Mouse (Mus musculus): ENCODE results near the gene Rfesd.

The Rfesd gene

GRCm38 (mm10) chr13:76017974-76018843 is at the start of gene Rfesd:
TSS of gene Rfesd (minus strand) at chr13:76018719.
- in situ Hi-C loops (cut with MboI, MseI), result loop anchor here in 1 of 2 experiments (5.0 kb wide), 1 partner anchor 44 kb away; no protein-coding TSS in a partner anchor

DNA sequence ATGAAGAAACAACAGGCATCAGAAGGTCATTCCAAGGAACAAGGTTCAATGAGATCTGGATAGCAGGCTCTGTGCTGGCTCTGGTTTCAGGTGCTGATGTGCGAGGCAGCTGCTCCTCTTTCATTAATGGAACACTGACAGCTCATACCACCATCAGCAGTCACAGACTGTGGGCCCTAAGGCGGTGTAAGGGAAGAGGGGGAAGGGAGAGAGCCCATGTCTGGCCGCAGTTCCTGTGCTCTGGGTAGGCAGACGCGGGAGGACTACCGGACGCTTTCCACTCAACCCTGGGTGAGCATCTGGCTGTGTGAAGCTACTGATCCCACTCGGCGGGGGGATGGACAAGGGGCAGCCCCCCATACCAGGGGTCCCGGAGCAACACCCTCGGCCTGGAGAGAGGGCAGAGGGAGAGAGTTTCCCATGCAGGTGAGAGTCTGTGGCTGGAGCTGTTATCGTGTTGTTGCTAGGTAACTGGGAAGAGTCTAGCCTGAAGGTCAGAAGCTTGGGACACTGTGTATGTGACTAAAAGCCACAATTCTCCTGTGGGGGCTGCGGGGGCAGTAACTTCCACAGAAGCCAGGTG is 45.9 kb upstream of the Rfesd start:
- in situ Hi-C loops (cut with MboI, MseI), result loop anchor here in 1 of 2 experiments (5.0 kb wide), 1 partner anchor 47 kb away; the partner anchor contains the start of gene Rfesd

GRCm38 (mm10) chr13:76063548-76063947 is 45.0 kb upstream of the Rfesd start:
- in situ Hi-C loops (cut with MboI, MseI), result loop anchor here in 1 of 2 experiments (5.0 kb wide), 1 partner anchor 46 kb away; the partner anchor contains the start of gene Rfesd

DNA sequence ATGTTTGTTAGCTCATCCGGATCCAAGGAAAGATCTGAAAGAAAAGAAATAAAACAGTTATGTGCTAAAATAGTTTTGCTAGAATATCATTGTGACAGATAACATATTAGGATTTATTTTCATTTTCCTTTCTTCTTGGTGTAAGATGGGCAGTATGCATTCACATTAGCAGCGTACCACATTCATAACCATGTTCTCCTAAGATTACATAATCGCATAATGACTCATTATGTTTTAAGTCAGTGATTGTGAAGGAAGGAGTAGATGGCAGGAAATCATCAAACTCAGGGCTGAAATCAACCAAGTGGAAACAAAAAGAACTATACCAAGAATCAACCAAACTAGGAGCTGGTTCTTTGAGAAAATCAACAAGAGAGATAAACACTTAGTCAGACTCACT is 44.0 kb upstream of the Rfesd start:
- in situ Hi-C loops (cut with MboI, MseI), result loop anchor here in 1 of 2 experiments (5.0 kb wide), 1 partner anchor 45 kb away; the partner anchor contains the start of gene Rfesd

DNA sequence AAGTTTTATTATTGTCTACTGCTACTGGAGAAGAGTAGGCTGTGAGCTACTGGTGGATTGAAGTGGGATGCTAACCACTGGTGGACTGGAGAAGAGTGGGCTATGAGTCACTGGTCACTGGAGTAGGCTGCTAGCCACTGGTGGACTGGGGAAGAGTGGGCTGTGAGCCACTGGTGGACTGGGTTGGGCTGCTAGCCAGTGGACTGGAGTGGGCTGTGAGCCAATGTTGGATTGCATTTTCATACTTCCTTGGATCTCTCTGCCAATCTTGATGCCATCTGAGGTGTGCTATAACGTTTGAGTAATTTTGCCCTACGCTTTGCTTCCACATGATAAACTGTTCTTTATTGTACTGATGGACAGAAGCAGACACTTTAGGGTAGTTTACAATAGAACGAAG is 43.6 kb upstream of the Rfesd start:
- in situ Hi-C loops (cut with MboI, MseI), result loop anchor here in 1 of 2 experiments (5.0 kb wide), 1 partner anchor 45 kb away; the partner anchor contains the start of gene Rfesd

DNA sequence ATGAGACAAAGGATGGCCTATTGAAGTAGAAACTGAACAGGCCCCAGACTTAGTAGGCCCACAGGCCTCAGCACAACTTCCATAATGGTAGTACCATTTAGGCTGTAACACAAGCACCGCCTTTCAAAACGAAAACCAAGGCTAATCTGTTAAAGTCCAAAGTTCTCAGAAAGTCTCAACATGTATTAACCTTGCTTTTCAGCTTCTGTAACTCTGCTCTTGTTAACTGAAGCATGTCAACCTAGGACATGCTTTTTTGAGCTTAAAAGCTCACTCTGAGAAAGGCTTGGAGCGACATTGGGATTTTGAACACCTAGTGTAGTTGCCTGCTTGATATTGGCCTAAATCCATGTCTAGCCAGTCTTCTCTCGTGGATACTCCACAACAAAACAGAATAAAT is 41.1 kb upstream of the Rfesd start:
- in situ Hi-C loops (cut with MboI, MseI), result no loop called here

- in situ Hi-C loops (cut with MboI, MseI), result no loop called here
Observed at GRCm38 (mm10) chr13:76057267-76058069, 38.9 kb upstream of the Rfesd start.

- in situ Hi-C loops (cut with MboI, MseI), result no loop called here
Observed at GRCm38 (mm10) chr13:76056896-76057266, 38.4 kb upstream of the Rfesd start, which contains the start of gene Gpr150. TSS of gene Gpr150 (minus strand) at chr13:76056996.

DNA sequence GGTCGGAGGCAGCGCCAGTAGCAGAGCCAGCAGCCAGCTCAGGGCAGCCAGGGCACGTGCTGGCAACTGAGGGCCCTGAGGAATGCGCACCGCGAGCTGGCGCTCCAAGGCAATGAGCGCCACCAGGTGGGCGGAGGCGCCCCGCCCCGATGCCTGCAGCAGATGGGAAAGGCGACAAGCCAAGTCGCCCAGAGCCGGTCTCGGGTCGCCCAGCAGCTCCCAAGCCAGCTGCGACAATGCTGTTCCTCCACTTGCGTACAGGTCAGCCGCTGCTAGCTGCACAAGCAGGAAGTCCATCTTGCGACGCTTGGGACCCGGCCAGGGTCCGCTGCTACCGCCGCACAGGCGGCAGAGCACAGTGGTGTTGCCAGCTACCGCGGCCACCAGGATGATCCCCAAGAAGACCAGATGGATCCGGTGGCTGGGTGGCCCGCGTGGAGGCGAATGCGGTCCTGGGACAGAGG is 37.8 kb upstream of the Rfesd start:
- in situ Hi-C loops (cut with MboI, MseI), result no loop called here

DNA sequence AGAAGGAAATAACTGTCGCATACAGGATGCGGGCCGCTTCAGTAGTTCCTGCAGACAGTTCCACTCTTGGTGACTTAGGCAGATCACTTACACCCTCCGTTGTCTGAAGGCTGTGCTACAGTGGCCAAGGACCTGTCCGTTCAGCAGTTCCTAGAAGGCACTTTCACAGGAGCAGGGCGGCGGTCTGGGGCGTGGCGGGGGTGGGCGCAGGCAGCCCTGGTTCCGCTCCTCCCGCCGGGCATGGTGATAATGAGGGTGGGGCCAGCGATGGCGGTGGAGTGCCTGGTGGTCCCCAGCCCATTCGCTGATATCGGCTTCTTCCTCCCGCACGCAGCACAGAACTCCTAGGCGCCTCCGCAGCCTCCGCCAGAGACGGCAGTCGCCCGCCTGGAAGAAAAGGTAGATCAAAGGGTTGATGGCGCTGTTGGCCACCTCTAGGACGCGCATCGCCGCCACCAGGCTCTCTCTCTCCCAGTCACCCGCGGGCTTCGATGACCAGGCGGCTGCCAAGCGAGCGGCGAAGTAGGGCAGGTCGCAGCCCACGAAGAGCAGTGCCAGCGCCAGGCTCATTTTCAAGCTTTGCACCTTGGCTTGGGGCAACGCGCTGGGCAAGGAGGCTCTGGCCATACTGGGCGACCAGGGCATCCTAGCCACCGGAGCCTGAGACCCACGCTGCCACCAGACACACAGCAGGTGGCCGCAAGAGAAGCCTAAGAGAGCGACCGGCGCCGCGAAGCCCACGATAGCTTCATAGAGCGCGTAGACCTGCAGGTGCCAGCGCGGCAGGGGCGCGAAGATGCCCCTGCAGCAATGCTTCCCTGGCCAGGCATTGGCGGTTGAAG is 37.1 kb upstream of the Rfesd start:
- in situ Hi-C loops (cut with MboI, MseI), result no loop called here

DNA sequence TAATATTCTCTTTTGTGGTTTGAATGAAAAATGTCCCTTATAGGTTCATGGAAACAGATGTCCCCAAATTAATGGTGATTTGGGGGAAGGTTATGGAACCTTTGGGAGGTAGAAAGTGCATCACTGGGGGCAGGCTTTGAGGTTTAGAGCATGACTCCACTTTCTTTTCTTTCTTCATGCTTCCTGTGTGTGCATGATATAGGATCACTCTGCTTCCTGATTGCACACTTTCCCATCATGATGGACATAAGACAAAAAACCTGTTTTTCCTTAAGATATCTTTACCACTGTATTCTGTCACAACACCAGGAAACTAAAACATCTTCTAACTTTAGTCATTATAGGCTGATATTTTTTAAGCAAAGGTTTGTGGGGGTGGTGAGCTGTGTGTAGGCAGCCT is 26.5 kb upstream of the Rfesd start:
- in situ Hi-C loops (cut with MboI, MseI), result no loop called here

GRCm38 (mm10) chr13:76042455-76042854 is 23.9 kb upstream of the Rfesd start:
- in situ Hi-C loops (cut with MboI, MseI), result no loop called here

DNA sequence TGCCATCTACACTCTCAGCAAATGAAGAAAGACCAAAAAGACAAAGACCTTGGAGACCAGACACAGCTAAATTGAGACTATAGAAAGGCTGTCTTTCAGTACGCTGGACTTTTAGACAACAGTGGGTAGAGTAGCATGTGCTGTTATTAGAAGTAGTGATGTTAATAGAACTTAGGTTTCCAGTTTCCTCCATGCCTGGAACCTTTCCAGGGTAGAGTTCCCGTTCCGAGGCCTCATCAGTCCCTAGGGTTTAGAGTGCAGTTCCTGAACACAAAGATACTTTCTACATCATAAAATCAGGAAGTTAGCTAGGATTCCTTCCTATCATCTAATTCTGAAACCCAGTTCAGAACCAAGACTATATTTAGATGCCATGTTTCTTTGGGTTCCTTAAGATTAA is 6.1 kb upstream of the Rfesd start:
- in situ Hi-C loops (cut with MboI, MseI), result loop anchor here in 1 of 2 experiments (10.0 kb wide), 1 partner anchor 70 kb away; the partner anchor contains the start of genes Arsk and Ttc37

GRCm38 (mm10) chr13:76021782-76022181 is 3.3 kb upstream of the Rfesd start:
- in situ Hi-C loops (cut with MboI, MseI), result loop anchor here in 1 of 2 experiments (10.0 kb wide), 1 partner anchor 73 kb away; the partner anchor contains the start of genes Arsk and Ttc37

DNA sequence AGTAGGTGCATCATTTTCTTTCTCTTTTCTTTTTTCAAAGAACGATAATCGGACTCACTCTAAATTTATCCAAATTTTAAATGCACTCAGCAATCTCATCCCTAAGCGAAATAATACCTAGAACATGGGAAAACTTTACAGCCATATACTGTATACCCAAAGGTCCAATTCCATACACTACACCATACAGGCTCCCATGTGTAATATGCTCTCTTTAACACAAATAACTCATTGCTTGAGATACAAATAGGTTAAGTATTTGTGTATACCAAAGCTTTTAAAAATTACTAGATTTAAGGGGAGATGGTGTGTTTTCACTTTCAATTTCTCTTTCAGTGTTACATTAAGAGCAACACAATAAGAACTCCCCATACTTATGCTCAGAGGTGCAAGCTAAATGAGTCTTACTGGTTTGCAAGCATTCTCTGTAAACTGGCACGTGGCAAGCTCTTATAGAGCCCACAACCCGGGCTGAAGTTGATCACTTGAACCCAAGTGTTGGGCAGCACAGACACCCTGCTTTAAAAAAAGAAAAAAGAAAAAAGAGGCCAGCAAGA is 403 bp upstream of the Rfesd start:
- in situ Hi-C loops (cut with MboI, MseI), result loop anchor here in 1 of 2 experiments (5.0 kb wide), 1 partner anchor 43 kb away; no protein-coding TSS in a partner anchor

- in situ Hi-C loops (cut with MboI, MseI), result loop anchor here in 1 of 2 experiments (5.0 kb wide), 1 partner anchor 45 kb away; no protein-coding TSS in a partner anchor
Observed at GRCm38 (mm10) chr13:76017465-76017864, 1.1 kb downstream of the Rfesd start.

DNA sequence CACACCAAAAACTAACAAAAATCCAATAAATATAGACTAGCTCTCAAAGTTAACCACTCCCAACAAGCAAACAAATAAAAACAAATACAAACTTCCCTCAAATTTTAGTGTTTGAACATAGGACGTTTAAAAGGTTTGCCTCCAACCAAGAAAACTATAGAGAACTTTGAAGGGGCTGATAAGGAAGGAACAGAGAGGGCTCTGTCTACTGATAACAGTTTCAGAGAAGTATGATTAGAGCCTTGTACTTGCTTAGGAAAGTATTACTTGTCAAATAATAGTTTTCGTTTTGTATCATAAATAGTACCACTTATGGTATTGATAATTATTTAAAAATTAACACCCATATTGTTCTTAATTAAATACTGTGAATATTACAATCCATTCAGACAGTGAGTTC is 4.0 kb downstream of the Rfesd start:
- in situ Hi-C loops (cut with MboI, MseI), result no loop called here

GRCm38 (mm10) chr13:76003272-76003671 is 15.2 kb downstream of the Rfesd start:
- in situ Hi-C loops (cut with MboI, MseI), result no loop called here

DNA sequence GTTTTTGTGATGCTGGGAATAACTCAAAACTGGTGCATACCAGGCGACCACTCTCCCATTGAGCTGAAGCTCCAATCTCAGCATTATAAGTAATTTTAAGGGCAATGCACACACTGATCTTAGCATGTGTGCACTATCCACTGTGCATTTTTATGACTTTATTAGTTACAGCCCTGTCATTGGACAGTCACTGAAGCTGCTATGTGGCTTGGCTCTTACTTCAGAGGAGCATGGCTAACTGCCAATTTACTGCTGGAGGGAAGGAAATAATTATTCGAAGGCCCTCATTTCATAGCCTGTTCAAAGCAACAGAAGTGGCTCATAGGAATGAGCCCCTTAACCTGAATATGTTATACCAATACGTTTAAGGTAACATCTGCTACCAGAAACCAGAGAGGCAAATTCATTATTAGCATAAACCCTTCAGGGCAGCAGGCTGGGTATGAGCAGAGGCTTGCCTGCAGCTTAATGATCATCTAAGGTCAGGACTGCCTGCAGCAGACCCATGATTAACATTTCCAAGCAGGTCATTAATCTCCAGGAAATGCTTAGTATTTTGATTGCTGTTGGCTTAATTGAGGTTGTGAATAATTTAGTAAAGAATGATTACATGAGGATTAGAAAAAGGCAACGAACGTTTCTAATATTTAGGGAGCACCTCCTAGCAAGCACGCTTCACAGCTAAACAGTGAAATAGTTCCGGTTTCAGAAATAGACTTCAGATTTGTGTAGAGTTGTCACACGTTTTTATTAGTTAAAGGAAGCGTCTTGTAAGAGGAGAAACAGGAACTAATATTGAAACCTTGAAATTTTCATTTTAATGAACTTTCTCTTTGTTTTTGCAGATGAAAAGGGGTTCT is 26.1 kb downstream of the Rfesd start:
- in situ Hi-C loops (cut with MboI, MseI), result no loop called here
